Mouse (Mus musculus) layer of hippocampus, adult 8-10 months (tissue): ENCODE results near the gene Yars. TPM values are rescaled to one million over a fixed set of nuclear protein-coding genes. Genes with fewer than 3 reads are reported as not detected.
A peak's percentile ranks its signal among the peaks of the same experiment; 100 is the strongest.
"Not testable (repeated sequence)": the region's sequence is repeated elsewhere in the genome, so short reads cannot be mapped to it uniquely, and the experiment has no call there.

Experiments
- DNase-seq, 2 experiments: peaks; one replicate each; pipeline ENCODE4 v3.0.0; 2022; ENCODE audit warnings: low spot score in 2 of 2
- total RNA-seq, 4 experiments: library from RNA; stranded (reverse); gene quantifications; 2 replicates each; pipeline ENCODE4 v1.2.4; 2022

The Yars gene
- total RNA-seq, 4 experiments from 2014 or later: 85.5 to 91.6 (median 87.1) TPM

DNA sequence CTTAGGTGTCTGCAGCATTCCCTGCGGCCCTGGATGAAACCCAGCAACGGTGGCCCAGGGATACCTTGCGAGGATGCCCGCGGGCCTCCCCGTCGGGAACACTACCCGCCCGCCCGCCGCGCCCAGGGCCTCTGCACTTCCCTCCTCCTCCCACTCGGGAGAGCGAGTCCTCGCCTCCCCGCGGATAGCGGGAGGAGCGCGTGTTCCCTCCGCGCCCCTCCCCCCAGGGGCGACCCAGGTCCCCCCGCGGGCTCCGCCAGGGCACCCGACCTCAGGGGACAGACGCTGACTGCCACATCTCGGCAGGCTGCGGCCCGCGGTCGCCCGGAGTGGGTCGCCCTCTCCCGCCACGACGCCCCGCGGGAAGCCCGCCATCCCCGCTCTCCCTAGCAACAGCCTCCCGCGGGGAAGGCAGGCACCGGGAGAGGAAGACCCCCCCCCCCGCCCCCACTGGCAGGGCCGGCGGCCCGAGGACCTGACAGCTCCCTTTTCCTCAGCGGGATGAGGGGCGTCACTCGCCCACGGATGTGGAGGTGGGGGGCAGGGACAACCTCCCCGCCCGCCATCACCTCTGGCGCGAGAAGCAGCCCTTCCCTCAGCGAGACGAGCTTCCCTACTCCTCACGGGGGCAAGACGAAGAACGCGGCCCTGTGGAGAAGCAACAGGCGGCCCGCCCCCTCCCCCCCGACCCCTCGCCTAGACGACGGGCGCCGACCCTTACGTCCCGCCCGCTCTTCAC, 588 bp upstream of the Yars start:
- DNase-seq: peak; percentile 28 to 42

- DNase-seq: no peak
Measured at GRCm38 (mm10) chr4:129190538-129190937, 978 bp downstream of the Yars start.

- DNase-seq: no peak
Measured at GRCm38 (mm10) chr4:129191691-129192090, 2.1 kb downstream of the Yars start.

- no peak for DNase-seq
Measured at GRCm38 (mm10) chr4:129194280-129194679, 4.7 kb downstream of the Yars start.

DNA sequence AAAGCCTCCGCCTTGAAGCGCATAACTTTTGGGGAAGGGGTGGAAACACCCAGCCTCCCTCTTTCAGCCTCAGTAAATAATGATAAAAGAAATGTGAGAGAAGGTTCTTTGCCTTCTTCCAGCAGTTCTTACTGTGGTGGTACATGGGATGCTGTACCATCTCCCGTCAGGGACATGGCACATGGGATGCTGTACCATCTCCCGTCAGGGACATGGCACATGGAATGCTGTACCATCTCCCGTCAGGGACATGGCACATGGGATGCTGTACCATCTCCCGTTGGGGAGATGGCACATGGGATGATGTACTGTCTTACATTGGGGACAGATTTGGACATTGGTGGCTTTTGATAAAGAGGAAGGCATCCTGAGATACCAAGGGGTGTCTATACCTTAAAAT, 8.0 kb downstream of the Yars start:
- DNase-seq: no peak

DNA sequence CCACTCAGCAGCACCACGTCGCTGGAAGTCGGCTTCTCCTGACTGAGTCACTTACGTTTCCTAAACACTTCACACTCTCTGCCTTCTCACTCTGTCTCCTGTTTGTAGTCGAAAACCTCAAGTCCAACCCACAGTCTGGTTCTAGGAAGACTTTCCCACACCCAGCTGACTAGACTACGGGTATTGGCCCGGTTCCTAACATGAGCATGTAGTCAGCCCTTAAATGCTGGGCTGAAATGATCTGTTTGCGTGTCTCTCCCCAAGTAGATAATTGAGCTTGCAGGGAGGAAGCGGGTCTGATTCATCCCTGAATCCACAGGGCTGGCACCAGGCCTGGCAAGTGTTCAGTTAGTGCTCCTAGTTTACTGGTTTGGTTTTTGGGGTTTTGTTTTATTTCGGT, 15.1 kb downstream of the Yars start:
- peak in 1 of 2 experiments; percentile 35 for DNase-seq

DNA sequence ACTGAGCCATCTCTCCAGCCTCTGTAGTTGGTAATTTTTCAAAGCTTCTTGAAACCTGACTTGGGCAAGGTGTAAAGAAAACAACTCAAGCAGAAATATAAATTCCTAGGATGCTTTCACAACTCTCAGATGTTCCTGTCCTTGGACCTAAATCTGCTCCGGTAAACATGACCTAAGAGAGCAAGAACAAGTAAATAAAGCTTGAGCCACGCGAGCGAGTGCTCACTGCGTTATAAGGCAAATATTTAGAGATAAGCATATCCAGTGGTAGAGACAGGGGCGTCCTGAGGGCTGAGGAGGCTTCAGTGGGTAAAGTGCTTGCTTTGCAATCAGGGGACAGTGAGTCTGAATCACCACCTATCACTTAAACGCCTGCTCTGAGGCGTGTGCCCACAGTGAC, 17.2 kb downstream of the Yars start:
- DNase-seq: no peak

DNA sequence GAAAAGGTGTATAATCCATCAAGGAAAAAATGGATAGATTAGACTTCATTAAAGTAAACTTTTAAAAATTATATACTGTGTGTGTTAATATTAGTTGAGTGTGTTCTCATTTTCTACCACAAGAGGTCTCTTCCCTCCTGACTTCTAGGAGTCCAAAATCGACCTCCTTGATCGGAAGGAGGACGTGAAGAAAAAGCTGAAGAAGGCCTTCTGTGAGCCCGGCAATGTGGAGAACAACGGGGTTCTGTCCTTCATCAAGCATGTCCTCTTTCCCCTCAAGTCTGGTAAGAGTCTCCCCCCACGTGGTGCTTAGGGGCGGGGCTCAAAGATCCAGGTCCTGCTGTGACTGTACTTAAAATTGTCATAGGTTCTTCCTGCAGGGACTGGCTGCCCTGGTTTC, 19.9 kb downstream of the Yars start:
- no peak for DNase-seq

- no peak for DNase-seq
Measured at GRCm38 (mm10) chr4:129211461-129211860, 21.9 kb downstream of the Yars start.

- not testable (repeated sequence) for DNase-seq
Measured at GRCm38 (mm10) chr4:129212486-129212885, 22.9 kb downstream of the Yars start.

DNA sequence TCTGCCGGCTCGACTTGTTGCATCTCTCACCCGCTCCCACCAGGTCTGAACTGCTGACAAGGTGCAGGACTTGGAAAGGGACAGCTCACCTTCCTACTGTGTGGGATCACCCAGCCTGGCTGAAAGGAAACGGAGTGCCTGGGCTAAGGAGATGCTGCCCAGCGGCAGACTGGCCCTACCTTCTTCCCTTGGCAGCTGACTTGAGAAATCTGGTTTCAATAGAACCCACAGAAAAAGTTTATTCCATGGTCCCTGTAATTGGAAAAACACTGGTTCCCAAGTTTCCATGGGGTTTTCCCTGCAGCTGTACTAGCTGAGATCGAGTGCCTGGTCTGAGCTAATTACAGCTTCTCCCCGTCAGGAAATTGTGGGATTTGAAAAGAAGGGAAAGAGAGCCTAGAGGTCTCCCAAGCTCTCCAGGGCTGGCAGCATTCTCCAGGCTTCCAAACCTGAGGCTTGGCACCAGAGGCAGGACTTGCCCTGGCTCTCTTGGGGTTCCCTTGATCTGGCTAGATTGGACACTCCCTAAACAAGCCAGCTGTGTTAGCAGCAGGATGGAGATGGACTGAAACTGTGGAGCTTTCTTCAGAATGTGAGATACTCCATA, 29.1 kb downstream of the Yars start:
- no peak for DNase-seq

- no peak for DNase-seq
Measured at GRCm38 (mm10) chr4:129219198-129219597, 29.6 kb downstream of the Yars start.

DNA sequence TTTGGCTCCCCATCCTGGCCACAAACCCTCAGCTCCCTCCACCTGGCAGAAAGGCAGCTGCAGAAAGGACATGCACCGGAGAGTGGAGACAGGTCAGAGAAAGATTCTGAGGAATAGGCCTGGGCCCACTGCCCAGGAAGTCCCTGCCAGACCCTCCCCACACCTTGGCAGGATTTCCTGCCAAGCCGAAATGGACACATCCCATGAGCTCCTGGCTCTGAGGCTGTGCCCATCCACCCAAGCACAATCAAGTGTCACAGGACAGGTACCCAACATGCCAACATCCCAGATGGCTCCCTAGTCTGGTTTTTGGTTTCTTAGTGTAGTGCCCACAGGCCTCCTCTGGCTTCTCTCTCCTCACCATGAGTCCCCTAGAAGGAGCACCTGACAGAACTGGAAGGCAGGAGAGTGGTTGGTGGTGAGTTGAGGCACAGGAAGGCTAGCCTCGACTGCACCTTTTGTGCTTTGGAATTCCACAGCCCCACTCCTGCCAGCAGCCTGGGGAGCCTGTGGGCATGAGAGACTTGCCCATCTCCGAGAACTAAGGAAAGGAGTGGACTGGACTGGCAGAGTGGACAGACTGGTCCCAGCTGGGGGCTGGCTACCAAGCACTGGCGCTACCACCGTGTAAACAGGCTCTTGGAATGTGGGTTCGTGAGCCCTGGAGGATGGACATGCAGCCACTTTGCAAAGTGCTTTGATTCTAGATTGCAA, 31.0 kb downstream of the Yars start:
- no peak for DNase-seq

DNA sequence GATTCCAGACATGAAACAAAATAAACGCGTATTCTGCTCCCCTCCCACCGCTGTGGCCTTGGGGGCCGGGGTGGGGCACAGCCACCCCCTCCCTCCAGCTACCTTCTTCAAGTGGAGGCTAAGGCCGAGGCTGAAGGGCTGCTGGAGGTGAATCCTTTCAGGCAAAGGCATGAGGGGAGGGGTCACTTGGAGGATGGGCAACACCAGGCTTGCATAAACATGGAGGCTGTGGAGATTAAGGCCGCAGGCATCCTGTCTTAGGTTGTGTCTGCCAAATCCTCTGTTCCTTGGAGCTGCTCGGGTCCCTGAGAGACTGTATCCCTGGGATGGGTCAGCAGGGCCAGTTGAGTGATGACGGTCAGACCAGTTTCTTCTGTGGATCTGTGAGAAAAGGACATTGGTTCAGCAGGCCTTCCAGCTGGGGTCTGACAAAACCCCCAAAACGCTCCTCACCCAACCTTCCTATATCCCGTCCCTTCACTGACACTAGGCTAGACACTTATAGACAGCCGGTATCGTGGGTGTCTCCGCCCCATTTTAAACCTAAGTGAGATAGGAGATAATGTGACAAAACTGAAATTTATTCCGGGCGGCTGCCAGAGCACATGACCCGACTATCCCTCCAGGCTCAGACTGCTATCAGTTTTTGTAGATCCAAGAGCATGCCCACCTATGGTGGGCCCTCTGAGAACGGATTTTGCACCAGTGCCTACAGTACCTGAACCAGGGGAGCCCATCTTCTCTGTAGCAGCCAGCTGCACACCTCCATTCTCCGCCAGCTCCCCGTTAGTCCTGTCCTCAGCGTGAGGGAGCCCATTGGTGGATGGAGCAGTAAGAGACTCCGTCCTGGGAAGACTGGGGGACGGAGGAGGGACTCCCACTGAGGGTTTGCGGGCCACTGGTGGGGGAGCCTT, 31.8 kb downstream of the Yars start:
- DNase-seq: no peak

- no peak for DNase-seq
Measured at GRCm38 (mm10) chr4:129222019-129222925, 32.7 kb downstream of the Yars start.

DNA sequence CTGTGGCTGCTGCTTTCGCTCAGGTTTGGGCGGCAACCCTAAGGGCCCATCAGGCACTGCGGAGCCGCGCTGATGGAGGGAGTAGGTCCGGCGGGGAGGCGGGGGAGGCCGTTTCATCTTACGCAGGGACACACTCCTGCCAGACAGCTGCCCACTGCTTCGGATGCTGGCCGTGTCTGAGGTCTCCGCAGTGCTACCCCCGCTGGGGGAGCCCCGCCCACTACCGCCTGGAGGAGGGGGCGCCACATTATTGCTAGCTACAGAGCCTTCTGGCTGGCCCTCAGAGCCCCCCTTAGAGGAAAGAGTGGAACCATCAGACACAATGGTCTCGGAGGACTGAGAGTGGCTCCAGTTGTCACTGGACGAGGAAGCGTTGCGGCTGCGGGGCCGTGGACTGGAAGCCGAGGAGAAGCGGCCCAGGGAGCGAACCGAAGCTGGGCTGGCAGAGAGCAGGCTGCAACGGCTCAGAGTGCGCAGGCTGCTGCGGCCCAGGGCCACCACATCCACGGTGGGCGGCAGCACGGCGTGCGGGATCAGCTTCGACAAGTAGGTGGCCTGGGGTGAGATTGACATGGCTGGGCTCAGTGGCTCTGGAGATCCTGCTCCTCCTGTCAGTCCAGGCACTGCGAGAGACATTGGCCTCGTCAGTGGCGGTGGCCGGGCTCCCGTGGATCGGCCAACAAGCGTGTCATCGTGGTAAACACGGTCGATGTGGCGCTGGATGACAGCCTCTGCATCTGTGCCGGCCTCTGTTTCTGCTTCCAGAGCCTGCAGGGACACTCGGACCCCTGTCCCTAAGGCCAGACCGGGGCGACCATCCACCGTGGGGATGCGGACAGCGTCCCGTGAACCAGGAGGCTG, 34.1 kb downstream of the Yars start:
- no peak for DNase-seq

- no peak for DNase-seq
Measured at GRCm38 (mm10) chr4:129225315-129225714, 35.8 kb downstream of the Yars start.

GRCm38 (mm10) chr4:129226441-129226963, 36.9 kb downstream of the Yars start:
- no peak for DNase-seq
